Mouse (Mus musculus): ENCODE data around the gene P4ha2.

The P4ha2 gene

GRCm38 (mm10) chr11:54141200-54141971 lies 41.5 kb downstream of the P4ha2 start:
- DNase-seq, result no peak

- DNase-seq, result peak; percentile 70
Measured at GRCm38 (mm10) chr11:54144886-54145285, 45.0 kb downstream of the P4ha2 start.

- no peak for DNase-seq
Measured at GRCm38 (mm10) chr11:54145990-54146389, 46.1 kb downstream of the P4ha2 start.

GRCm38 (mm10) chr11:54149791-54150465 lies 50.0 kb downstream of the P4ha2 start:
- DNase-seq, result no peak

GRCm38 (mm10) chr11:54151141-54151540 lies 51.2 kb downstream of the P4ha2 start:
- DNase-seq, result no peak

- DNase-seq, result no peak
Measured at GRCm38 (mm10) chr11:54152957-54153356, 53.1 kb downstream of the P4ha2 start.

- DNase-seq, result peak; percentile 25
Measured at GRCm38 (mm10) chr11:54155864-54156263, 56.0 kb downstream of the P4ha2 start.

GRCm38 (mm10) chr11:54156504-54156903 lies 56.6 kb downstream of the P4ha2 start:
- DNase-seq, result no peak

- DNase-seq, result no peak
Measured at GRCm38 (mm10) chr11:54157586-54157985, 57.7 kb downstream of the P4ha2 start.

- no peak for DNase-seq
Measured at GRCm38 (mm10) chr11:54160435-54160834, 60.5 kb downstream of the P4ha2 start.

GRCm38 (mm10) chr11:54160920-54161319 lies 61.0 kb downstream of the P4ha2 start:
- DNase-seq, result no peak

- DNase-seq, result no peak
Measured at GRCm38 (mm10) chr11:54161514-54161913, 61.6 kb downstream of the P4ha2 start.

GRCm38 (mm10) chr11:54162968-54163367 lies 63.1 kb downstream of the P4ha2 start:
- DNase-seq, result no peak

GRCm38 (mm10) chr11:54169432-54170295 lies 69.8 kb downstream of the P4ha2 start:
- no peak for DNase-seq

GRCm38 (mm10) chr11:54171175-54171574 lies 71.3 kb downstream of the P4ha2 start:
- DNase-seq, result no peak

GRCm38 (mm10) chr11:54174226-54174625 lies 74.3 kb downstream of the P4ha2 start:
- no peak for DNase-seq

- no peak for DNase-seq
Measured at GRCm38 (mm10) chr11:54174877-54175276, 75.0 kb downstream of the P4ha2 start.
